Mouse (Mus musculus) lung, postnatal 0 days (tissue): ENCODE results near the gene Tesc. TPM values are rescaled to one million over a fixed set of nuclear protein-coding genes. Genes with fewer than 3 reads are reported as not detected.

Experiments
- ATAC-seq: fragments of 200-750 bp; cut with Nextera tagmentation; 2 replicates; pipeline ENCODE4 v1.8.0; 2017; ENCODE audit warnings: moderate library complexity
- DNase-seq: peaks from one replicate; pipeline ENCODE4 v3.0.0-alpha.2; 2016; ENCODE audit warnings: low spot score
- H3K27ac ChIP-seq: fragments of 300-500 bp; sonication (generic); 2 replicates; pipeline ENCODE4 v1.5.1; 2014; ENCODE audit warnings: antibody characterized with exemption, mild to moderate bottlenecking, low read length, mixed read lengths
- H3K27me3 ChIP-seq: fragments of 300-500 bp; sonication (generic); replicated peaks from 2 replicates; pipeline ENCODE4 v1.6.1; 2014; ENCODE audit warnings: low read length, mixed read lengths; ENCODE audit not compliant: insufficient read depth
- H3K36me3 ChIP-seq: fragments of 300-500 bp; sonication (generic); 2 replicates; pipeline ENCODE4 v1.6.1; 2014; ENCODE audit warnings: low read length, mixed read lengths; ENCODE audit not compliant: insufficient read depth
- H3K4me1 ChIP-seq: fragments of 300-500 bp; sonication (generic); 2 replicates; pipeline ENCODE4 v1.6.1; 2014; ENCODE audit warnings: antibody characterized with exemption, low read depth, low read length, mixed read lengths; ENCODE audit not compliant: insufficient read depth
- H3K4me2 ChIP-seq: fragments of 300-500 bp; sonication (generic); replicated peaks from 2 replicates; pipeline ENCODE4 v1.6.1; 2014; ENCODE audit warnings: low read depth, mild to moderate bottlenecking, low read length, moderate library complexity, mixed read lengths
- H3K4me3 ChIP-seq: fragments of 300-500 bp; sonication (generic); 2 replicates; pipeline ENCODE4 v1.5.1; 2014; ENCODE audit warnings: low read depth, low read length
- H3K9ac ChIP-seq: fragments of 300-500 bp; sonication (generic); replicated peaks from 2 replicates; pipeline ENCODE4 v1.6.1; 2014; ENCODE audit warnings: low read depth, mild to moderate bottlenecking
- H3K9me3 ChIP-seq: fragments of 300-500 bp; sonication (generic); 2 replicates; pipeline ENCODE4 v1.6.1; 2016; ENCODE audit warnings: low read length, mixed read lengths
- CTCF ChIP-seq: IDR thresholded peaks from 2 replicates; pipeline ENCODE4 v1.5.1; 2016; ENCODE audit warnings: antibody characterized with exemption, mild to moderate bottlenecking
- EP300 ChIP-seq: IDR thresholded peaks from 2 replicates; pipeline ENCODE4 v1.6.1; 2016; ENCODE audit warnings: antibody characterized with exemption, mild to moderate bottlenecking, control low read depth
- WGBS: fragments of 180-500 bp; shearing (Covaris S2); extraction: QIAGEN DNeasy Blood & Tissue Kit; methylation state at CpG from one replicate; pipeline ENCODE4 v1.1.7; 2014; 5-methylcytosine and 5-hydroxymethylcytosine counted together
- polyA plus RNA-seq: library from polyadenylated mRNA; unstranded; fragments of >200 nt; fragmentation: Nextera tagmentation; extraction: Ambion mirVana; gene quantifications from 2 replicates; pipeline ENCODE4 v1.2.1, GENCODE M21; 2015

Tesc gene
- polyA plus RNA-seq, 1 experiment from 2014 or later, result 1.5 TPM

DNA sequence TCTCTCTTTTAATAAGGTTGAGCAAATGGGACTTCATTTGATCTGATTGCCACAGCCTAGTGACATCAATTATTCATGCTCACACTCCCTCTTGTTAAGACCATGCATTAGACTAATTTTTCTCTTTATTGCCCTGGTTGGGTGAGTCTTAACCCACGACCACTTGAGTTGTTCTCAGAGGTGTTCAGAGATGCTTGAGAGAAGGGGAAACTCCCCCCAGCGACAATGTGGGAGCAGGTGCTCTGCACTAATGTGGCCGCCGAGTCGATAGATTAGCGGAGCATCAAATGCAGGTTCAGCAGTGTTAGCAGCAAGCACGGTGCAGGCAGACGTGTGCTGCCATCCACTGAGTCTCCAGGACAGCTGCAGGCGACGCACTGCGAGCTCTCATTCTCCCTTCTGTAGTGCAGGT, 52.3 kb downstream of the Tesc start:
- H3K9me3 ChIP-seq, result no peaks in the 10 kb centered on the region
- H3K27me3 ChIP-seq, result no peaks in the 10 kb centered on the region
- TF ChIP-seq CTCF (no peak), EP300 (no peak)
- ATAC-seq (no peak), DNase-seq (no peak)
- no peak overlapping the region for H3K4me3 ChIP-seq
- H3K9ac ChIP-seq, result no peak overlapping the region
- no peak overlapping the region for H3K4me2 ChIP-seq
- H3K36me3 ChIP-seq, result peaks cover 14% of the 10 kb centered on the region
- no peak overlapping the region for H3K27ac ChIP-seq
- no peaks in the 10 kb centered on the region; the same call in 1 of the 2 replicates for H3K4me1 ChIP-seq
- WGBS, result 74% methylated on average over 11 of the region's 11 CpGs

DNA sequence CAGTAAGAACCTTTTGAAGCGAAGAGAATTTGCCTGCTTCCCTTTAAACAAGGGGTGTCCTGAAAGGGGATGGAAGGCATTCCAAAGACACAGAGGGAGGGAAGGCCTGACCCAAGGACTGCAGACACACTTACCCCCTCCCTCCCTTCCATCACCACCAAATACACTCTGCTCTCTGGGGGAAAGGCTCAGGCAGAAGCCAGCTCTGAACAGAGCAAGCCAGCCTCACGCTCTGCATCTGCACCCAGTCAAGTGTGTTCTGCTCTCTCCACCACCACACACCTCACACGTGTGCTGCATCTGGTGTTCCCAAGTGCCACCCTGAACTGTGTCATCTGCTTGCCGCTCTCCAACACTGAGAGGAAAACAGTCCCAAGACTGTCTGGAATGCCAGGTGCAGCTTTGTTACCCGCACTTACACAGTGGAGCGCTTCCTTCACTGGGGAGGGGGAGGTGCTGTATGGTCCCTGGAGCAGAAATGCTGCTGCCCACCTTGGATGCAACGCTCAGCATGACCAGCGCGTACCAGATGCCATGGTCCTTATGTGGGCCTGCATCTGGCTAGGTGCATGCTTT, 53.9 kb downstream of the Tesc start:
- Histone ChIP-seq H3K4me1 (no peaks in the 10 kb centered on the region; the same call in 1 of the 2 replicates), H3K4me3 (no peak overlapping the region), H3K9me3 (no peaks in the 10 kb centered on the region), H3K9ac (no peak overlapping the region), H3K27ac (no peak overlapping the region), H3K4me2 (no peak overlapping the region), H3K36me3 (peaks cover 8% of the 10 kb centered on the region), H3K27me3 (no peaks in the 10 kb centered on the region)
- TF ChIP-seq CTCF, result no peak
- TF ChIP-seq EP300, result no peak
- no peak for DNase-seq
- 80% methylated on average over 9 of the region's 9 CpGs for WGBS
- ATAC-seq, result no peak

GRCm38 (mm10) chr5:118081996-118082395, 54.5 kb downstream of the Tesc start:
- no peak overlapping the region for H3K4me3 ChIP-seq
- H3K36me3 ChIP-seq, result peaks cover 3% of the 10 kb centered on the region; the same call in 1 of the 2 replicates
- ATAC-seq, result no peak
- DNase-seq, result no peak
- no peak overlapping the region for H3K9ac ChIP-seq
- no peaks in the 10 kb centered on the region for H3K9me3 ChIP-seq
- H3K27me3 ChIP-seq, result no peaks in the 10 kb centered on the region
- no peak overlapping the region for H3K27ac ChIP-seq
- 47% methylated on average over 6 of the region's 6 CpGs for WGBS
- no peak overlapping the region for H3K4me2 ChIP-seq
- H3K4me1 ChIP-seq, result no peaks in the 10 kb centered on the region; the same call in 1 of the 2 replicates
- TF ChIP-seq EP300, result no peak
- no peak for TF ChIP-seq CTCF

DNA sequence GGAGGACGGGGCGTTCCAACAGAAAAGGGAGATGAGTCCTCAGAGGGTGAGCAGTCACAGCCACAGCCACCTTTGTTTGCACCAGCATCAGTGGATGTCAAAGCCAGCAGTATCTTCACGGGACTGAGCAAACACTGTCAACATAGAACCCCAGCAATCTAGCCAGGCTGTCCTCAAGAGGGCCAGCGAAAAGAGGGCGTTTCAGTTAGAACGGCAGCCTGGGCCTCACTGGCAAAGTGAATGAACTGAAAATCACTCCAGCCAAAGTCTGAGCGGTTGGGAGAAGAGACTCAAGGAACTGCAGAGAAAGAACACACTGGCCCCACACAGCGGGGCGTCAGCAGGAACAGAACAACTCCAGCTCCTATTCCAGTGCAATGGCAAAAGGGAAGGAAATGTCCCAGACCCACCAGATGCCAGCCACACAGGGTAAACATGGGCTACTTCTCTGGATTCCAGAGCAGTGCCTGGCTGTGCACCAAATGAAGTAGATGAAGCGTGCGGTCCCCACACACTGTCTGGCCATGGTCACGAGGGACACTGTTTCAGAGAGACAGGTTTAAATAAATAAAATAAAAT, 55.6 kb downstream of the Tesc start:
- WGBS, result 40% methylated on average over 12 of the region's 12 CpGs
- Histone ChIP-seq H3K27ac (no peak overlapping the region), H3K36me3 (no peaks in the 10 kb centered on the region), H3K4me3 (no peak overlapping the region), H3K4me2 (no peak overlapping the region), H3K4me1 (no peaks in the 10 kb centered on the region; the same call in 1 of the 2 replicates), H3K27me3 (no peaks in the 10 kb centered on the region), H3K9me3 (no peaks in the 10 kb centered on the region), H3K9ac (no peak overlapping the region)
- ATAC-seq (peak; percentile 39), DNase-seq (no peak)
- no peak for TF ChIP-seq CTCF
- no peak for TF ChIP-seq EP300

DNA sequence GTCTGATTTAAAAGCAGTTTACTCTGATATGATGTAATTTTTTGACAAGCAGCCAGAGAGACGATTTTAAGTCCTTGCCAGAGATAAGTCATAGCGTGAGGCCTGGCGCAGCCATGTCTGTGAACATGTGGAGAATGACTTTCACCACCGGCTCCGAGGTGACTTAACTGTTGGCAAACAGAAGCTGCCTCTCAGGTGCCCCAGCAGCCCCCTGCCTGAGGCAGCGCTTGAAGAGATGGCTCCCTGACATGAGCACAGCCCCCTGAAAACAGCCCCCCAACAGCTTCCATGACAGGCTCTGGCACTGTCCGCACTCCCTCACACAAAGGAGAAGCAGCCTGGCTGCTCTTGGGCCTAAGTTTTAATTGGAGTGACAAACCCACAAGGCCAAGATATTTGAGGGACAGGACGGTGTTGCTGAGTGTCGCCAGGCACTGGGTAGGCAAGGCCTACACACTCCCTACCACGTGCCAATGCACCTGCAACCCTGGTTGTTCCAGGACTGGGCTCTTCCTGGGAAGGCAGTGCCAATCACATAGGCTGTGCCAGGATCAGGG, 56.7 kb downstream of the Tesc start:
- no peak for ATAC-seq
- no peak overlapping the region for H3K4me2 ChIP-seq
- TF ChIP-seq CTCF, result no peak
- no peak for TF ChIP-seq EP300
- H3K27me3 ChIP-seq, result no peaks in the 10 kb centered on the region
- H3K27ac ChIP-seq, result no peak overlapping the region; the same call in 1 of the 2 replicates
- H3K9me3 ChIP-seq, result no peaks in the 10 kb centered on the region
- DNase-seq, result peak; percentile 46
- H3K4me1 ChIP-seq, result no peaks in the 10 kb centered on the region; the same call in 1 of the 2 replicates
- H3K9ac ChIP-seq, result no peak overlapping the region
- no peaks in the 10 kb centered on the region for H3K36me3 ChIP-seq
- no peak overlapping the region for H3K4me3 ChIP-seq
- WGBS, result 45% methylated on average over 10 of the region's 10 CpGs

DNA sequence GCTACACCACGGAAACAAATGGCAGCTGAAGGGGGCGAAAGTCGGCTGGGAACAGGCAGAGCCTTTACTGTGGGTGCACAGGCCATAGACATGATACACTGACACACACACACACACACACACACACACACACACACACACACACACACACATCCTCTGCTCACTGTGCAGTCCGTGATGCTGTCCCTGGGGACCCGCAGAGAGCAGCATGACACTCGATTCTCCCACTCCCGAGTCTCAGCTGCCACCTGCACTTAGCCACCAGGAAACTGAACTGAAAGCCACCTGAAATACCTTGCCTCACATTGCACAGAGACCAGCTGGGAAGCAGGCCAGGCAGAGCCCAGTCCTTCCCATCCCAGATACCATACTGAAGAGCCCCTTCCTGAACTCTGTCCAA, 57.8 kb downstream of the Tesc start:
- Histone ChIP-seq H3K36me3 (no peaks in the 10 kb centered on the region), H3K4me2 (no peak overlapping the region), H3K4me3 (no peak overlapping the region), H3K4me1 (no peaks in the 10 kb centered on the region; the same call in 1 of the 2 replicates), H3K9ac (no peak overlapping the region), H3K9me3 (no peaks in the 10 kb centered on the region), H3K27me3 (no peaks in the 10 kb centered on the region), H3K27ac (no peak overlapping the region)
- WGBS, result 71% methylated on average over 7 of the region's 7 CpGs
- no peak for ATAC-seq
- no peak for TF ChIP-seq CTCF
- no peak for TF ChIP-seq EP300
- DNase-seq, result no peak
